Mouse (Mus musculus) embryonic facial prominence, embryonic 15.5 days (tissue): ENCODE results near the gene Ntn4. TPM values are rescaled to one million over a fixed set of nuclear protein-coding genes. Genes with fewer than 3 reads are reported as not detected.
"Not testable (repeated sequence)": the region's sequence is repeated elsewhere in the genome, so short reads cannot be mapped to it uniquely, and the experiment has no call there.

ENCODE experiments used
- ATAC-seq: fragments of 200-750 bp; cut with Nextera tagmentation; 2 replicates; pipeline ENCODE4 v1.8.0; 2017; ENCODE audit warnings: low read depth, moderate TSS enrichment; ENCODE audit not compliant: insufficient number of reproducible peaks, low FRiP score, low TSS enrichment
- H3K27ac ChIP-seq: fragments of 300-500 bp; sonication (generic); replicated peaks from 2 replicates; pipeline ENCODE4 v1.5.1; 2015; ENCODE audit warnings: mild to moderate bottlenecking, inconsistent platforms
- H3K27me3 ChIP-seq: fragments of 300-500 bp; sonication (generic); 2 replicates; pipeline ENCODE4 v1.6.1; 2015; ENCODE audit warnings: inconsistent platforms
- H3K36me3 ChIP-seq: fragments of 300-500 bp; sonication (generic); 2 replicates; pipeline ENCODE4 v1.6.1; 2015; ENCODE audit warnings: mild to moderate bottlenecking, inconsistent platforms
- H3K4me1 ChIP-seq: fragments of 300-500 bp; sonication (generic); 2 replicates; pipeline ENCODE4 v1.6.1; 2015; ENCODE audit warnings: inconsistent platforms
- H3K4me2 ChIP-seq: fragments of 300-500 bp; sonication (generic); replicated peaks from 2 replicates; pipeline ENCODE4 v1.6.1; 2015; ENCODE audit warnings: mild to moderate bottlenecking, inconsistent platforms
- H3K4me3 ChIP-seq: fragments of 300-500 bp; sonication (generic); replicated peaks from 2 replicates; pipeline ENCODE4 v1.5.1; 2015; ENCODE audit warnings: mild to moderate bottlenecking, inconsistent platforms
- H3K9ac ChIP-seq: fragments of 300-500 bp; sonication (generic); 2 replicates; pipeline ENCODE4 v1.6.1; 2015; ENCODE audit warnings: inconsistent platforms
- H3K9me3 ChIP-seq: fragments of 300-500 bp; sonication (generic); replicated peaks from 2 replicates; pipeline ENCODE4 v1.6.1; 2016; ENCODE audit warnings: inconsistent platforms
- WGBS: fragments of 180-500 bp; shearing (Covaris S2); methylation state at CpG from one replicate; pipeline ENCODE4 v1.1.7; 2015; 5-methylcytosine and 5-hydroxymethylcytosine counted together
- polyA plus RNA-seq: library from polyadenylated mRNA; unstranded; fragments of >200 nt; fragmentation: Nextera tagmentation; extraction: Ambion mirVana; gene quantifications from 2 replicates; pipeline ENCODE4 v1.2.1, GENCODE M21; 2015

The Ntn4 gene
- polyA plus RNA-seq, 1 experiment from 2014 or later: 1.1 TPM

GRCm38 (mm10) chr10:93666222-93666621 lies 25.7 kb downstream of the Ntn4 start:
- H3K36me3 ChIP-seq: no peaks in the 10 kb centered on the region
- 46% methylated on average over 2 of the region's 2 CpGs for WGBS
- no peak for ATAC-seq

GRCm38 (mm10) chr10:93666996-93667395 lies 26.5 kb downstream of the Ntn4 start:
- Histone ChIP-seq H3K9ac (no peak overlapping the region), H3K36me3 (no peaks in the 10 kb centered on the region), H3K9me3 (no peaks in the 10 kb centered on the region), H3K4me3 (no peak overlapping the region), H3K4me1 (no peaks in the 10 kb centered on the region), H3K27ac (no peak overlapping the region), H3K4me2 (no peak overlapping the region), H3K27me3 (no peaks in the 10 kb centered on the region)
- no peak for ATAC-seq
- WGBS: 44% methylated on average over 3 of the region's 3 CpGs

More at GRCm38 (mm10) chr10:93666222-93666621, 25.7 kb downstream of the Ntn4 start:
- H3K4me2 ChIP-seq: no peak overlapping the region
- no peaks in the 10 kb centered on the region for H3K9me3 ChIP-seq
- no peaks in the 10 kb centered on the region for H3K4me1 ChIP-seq
- no peak overlapping the region for H3K9ac ChIP-seq
- H3K4me3 ChIP-seq: no peak overlapping the region
- no peaks in the 10 kb centered on the region for H3K27me3 ChIP-seq
- H3K27ac ChIP-seq: no peak overlapping the region

GRCm38 (mm10) chr10:93672646-93673479 lies 32.4 kb downstream of the Ntn4 start:
- Histone ChIP-seq H3K27ac (no peak overlapping the region), H3K4me1 (no peaks in the 10 kb centered on the region), H3K9ac (no peak overlapping the region), H3K27me3 (no peaks in the 10 kb centered on the region), H3K4me3 (no peak overlapping the region), H3K4me2 (0 out of 2 replicates have a peak overlapping the region, but pooled peaks have one; percentile 6), H3K36me3 (no peaks in the 10 kb centered on the region), H3K9me3 (no peaks in the 10 kb centered on the region)
- 67% methylated on average over 22 of the region's 22 CpGs for WGBS
- ATAC-seq: no peak

- WGBS: 22% methylated on average over 19 of the region's 19 CpGs
- Histone ChIP-seq H3K27ac (no peak overlapping the region), H3K4me1 (0 out of 2 replicates have a peak, but pooled peaks cover 8% of the 10 kb centered on the region), H3K27me3 (no peaks in the 10 kb centered on the region), H3K9me3 (no peaks in the 10 kb centered on the region), H3K36me3 (no peaks in the 10 kb centered on the region), H3K4me3 (peak overlapping the region; percentile 9; the same call in 1 of the 2 replicates), H3K9ac (no peak overlapping the region), H3K4me2 (peak overlapping the region; percentile 37)
- ATAC-seq: peak; percentile 72
Observed at GRCm38 (mm10) chr10:93679191-93680007, 38.9 kb downstream of the Ntn4 start.

- ATAC-seq: no peak
- WGBS: 70% methylated on average over 6 of the region's 6 CpGs
- H3K4me3 ChIP-seq: no peak overlapping the region
- no peak overlapping the region for H3K4me2 ChIP-seq
- no peak overlapping the region for H3K27ac ChIP-seq
- H3K36me3 ChIP-seq: no peaks in the 10 kb centered on the region
- no peak overlapping the region for H3K9ac ChIP-seq
- no peaks in the 10 kb centered on the region for H3K27me3 ChIP-seq
- 0 out of 2 replicates have a peak, but pooled peaks cover 8% of the 10 kb centered on the region for H3K4me1 ChIP-seq
- no peaks in the 10 kb centered on the region for H3K9me3 ChIP-seq
Observed at GRCm38 (mm10) chr10:93680680-93681377, 40.3 kb downstream of the Ntn4 start.

GRCm38 (mm10) chr10:93682185-93682747 lies 41.8 kb downstream of the Ntn4 start:
- no peak overlapping the region for H3K4me3 ChIP-seq
- H3K36me3 ChIP-seq: no peaks in the 10 kb centered on the region
- no peak overlapping the region for H3K27ac ChIP-seq
- no peak overlapping the region for H3K4me2 ChIP-seq
- 0 out of 2 replicates have a peak, but pooled peaks cover 8% of the 10 kb centered on the region for H3K4me1 ChIP-seq
- H3K9ac ChIP-seq: no peak overlapping the region
- WGBS: 86% methylated on average over 18 of the region's 18 CpGs
- ATAC-seq: no peak
- H3K27me3 ChIP-seq: no peaks in the 10 kb centered on the region
- no peaks in the 10 kb centered on the region for H3K9me3 ChIP-seq

- Histone ChIP-seq H3K36me3 (no peaks in the 10 kb centered on the region), H3K27me3 (no peaks in the 10 kb centered on the region), H3K9ac (no peak overlapping the region), H3K27ac (no peak overlapping the region), H3K4me2 (no peak overlapping the region), H3K9me3 (no peaks in the 10 kb centered on the region), H3K4me1 (0 out of 2 replicates have a peak, but pooled peaks cover 8% of the 10 kb centered on the region), H3K4me3 (no peak overlapping the region)
- 85% methylated on average over 7 of the region's 7 CpGs for WGBS
- no peak for ATAC-seq
Observed at GRCm38 (mm10) chr10:93683185-93683584, 42.7 kb downstream of the Ntn4 start.

- Histone ChIP-seq H3K4me1 (0 out of 2 replicates have a peak, but pooled peaks cover 8% of the 10 kb centered on the region), H3K4me2 (no peak overlapping the region), H3K27me3 (no peaks in the 10 kb centered on the region), H3K36me3 (no peaks in the 10 kb centered on the region), H3K27ac (no peak overlapping the region), H3K4me3 (no peak overlapping the region), H3K9me3 (no peaks in the 10 kb centered on the region), H3K9ac (no peak overlapping the region)
- no peak for ATAC-seq
- 84% methylated on average over 4 of the region's 4 CpGs for WGBS
Observed at GRCm38 (mm10) chr10:93683896-93684295, 43.4 kb downstream of the Ntn4 start.

- ATAC-seq, H3K4me2 ChIP-seq, H3K4me3 ChIP-seq, H3K27me3 ChIP-seq, H3K36me3 ChIP-seq, H3K4me1 ChIP-seq, H3K9ac ChIP-seq, H3K27ac ChIP-seq, H3K9me3 ChIP-seq: not testable (repeated sequence)
- WGBS: 81% methylated on average over 3 of the region's 3 CpGs
Observed at GRCm38 (mm10) chr10:93685416-93685815, 44.9 kb downstream of the Ntn4 start.

GRCm38 (mm10) chr10:93686579-93686978 lies 46.1 kb downstream of the Ntn4 start:
- Histone ChIP-seq H3K4me1 (no peaks in the 10 kb centered on the region), H3K27ac (no peak overlapping the region), H3K4me2 (no peak overlapping the region), H3K9ac (no peak overlapping the region), H3K36me3 (no peaks in the 10 kb centered on the region), H3K27me3 (no peaks in the 10 kb centered on the region), H3K4me3 (no peak overlapping the region), H3K9me3 (no peaks in the 10 kb centered on the region)
- no peak for ATAC-seq
- WGBS: 95% methylated on average over 6 of the region's 6 CpGs
